Comparison of ENCODE assay signal across 29 mouse cellular contexts in the genomic region with DNA sequence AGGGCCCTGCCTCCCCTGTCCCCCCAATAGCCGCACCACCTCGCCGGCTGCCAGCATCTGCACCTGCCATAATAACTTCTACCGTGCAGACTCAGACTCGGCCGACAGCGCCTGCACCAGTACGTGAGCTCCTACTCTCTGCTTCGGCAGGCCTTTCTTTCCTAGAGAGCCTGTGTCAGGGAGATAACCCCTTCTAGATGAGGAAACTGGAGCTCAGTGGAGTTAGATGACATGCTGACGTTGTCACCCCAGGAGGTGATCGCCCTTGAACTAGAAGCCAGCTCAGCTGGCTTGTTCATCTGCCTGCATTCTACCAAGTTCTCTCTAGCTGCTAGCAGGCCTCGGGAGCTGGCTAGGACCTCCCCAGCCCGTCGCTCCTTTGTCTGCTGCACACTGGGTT. TPM values are rescaled to one million over a fixed set of nuclear protein-coding genes. Genes with fewer than 3 reads are reported as not detected.
DNase-seq lines count a peak whose midpoint lies in the region; ATAC-seq and TF ChIP-seq lines count a peak whose summit lies in the region.
"Had no signal": no experiment of that assay in that cellular context is flagged by ENCODE, and none has a peak within 500 bp of the region (broad histone marks: within the 10 kb centered on the region; RNA-seq: fewer than 3 reads in every experiment).

No protein-coding gene starts in this region.

- no peak for TF ChIP-seq CTCF in liver, postnatal 0 days (IDR thresholded peaks at IDR 0.05; ENCODE audit: low read depth)

- WGBS in forebrain, embryonic 10.5 days = 87% methylated on average over 14 of the region's 14 CpGs
- WGBS in forebrain, embryonic 16.5 days = 84% methylated on average over 14 of the region's 14 CpGs
- 66% methylated on average over 14 of the region's 14 CpGs for WGBS in heart, embryonic 13.5 days
- 86% methylated on average over 14 of the region's 14 CpGs for WGBS in limb, embryonic 12.5 days
- 66% methylated on average over 14 of the region's 14 CpGs for WGBS in liver, postnatal 0 days (ENCODE audit: insufficient replicate concordance)

- no peaks in the 10 kb centered on the region for H3K9me3 ChIP-seq in forebrain, embryonic 10.5 days
- no peaks in the 10 kb centered on the region for H3K9me3 ChIP-seq in forebrain, embryonic 16.5 days (ENCODE audit: control insufficient read depth, low read length)
- no peaks in the 10 kb centered on the region for H3K9me3 ChIP-seq in heart, embryonic 13.5 days
- no peaks in the 10 kb centered on the region for H3K9me3 ChIP-seq in limb, embryonic 12.5 days
- H3K9me3 ChIP-seq in liver, postnatal 0 days (ENCODE audit: low read length) = no peaks in the 10 kb centered on the region
- H3K9me3 ChIP-seq: embryonic facial prominence, embryonic 15.5 days; forebrain, embryonic 12.5 days; forebrain, embryonic 15.5 days; G1E; heart, embryonic 15.5 days had no signal

- no peak overlapping the region for H3K4me2 ChIP-seq in forebrain, embryonic 16.5 days (ENCODE audit: low read length)
- no peak overlapping the region for H3K4me2 ChIP-seq in heart, embryonic 13.5 days
- no peak overlapping the region for H3K4me2 ChIP-seq in limb, embryonic 12.5 days
- H3K4me2 ChIP-seq in liver, postnatal 0 days (ENCODE audit: low read depth, low read length) = no peak overlapping the region
- H3K4me2 ChIP-seq: embryonic facial prominence, embryonic 15.5 days; forebrain, embryonic 12.5 days; forebrain, embryonic 15.5 days; heart, embryonic 15.5 days; hindbrain, embryonic 14.5 days had no signal

- H3K27me3 ChIP-seq in forebrain, embryonic 10.5 days (ENCODE audit: poor library complexity, severe bottlenecking) = peaks cover 23% of the 10 kb centered on the region
- no peaks in the 10 kb centered on the region for H3K27me3 ChIP-seq in forebrain, embryonic 16.5 days (replicated peaks; ENCODE audit: control insufficient read depth, insufficient read depth, low read length)
- H3K27me3 ChIP-seq in heart, embryonic 13.5 days (replicated peaks) = no peaks in the 10 kb centered on the region
- H3K27me3 ChIP-seq in limb, embryonic 12.5 days = no peaks in the 10 kb centered on the region
- H3K27me3 ChIP-seq in liver, postnatal 0 days (ENCODE audit: insufficient read depth, low read length) = no peaks in the 10 kb centered on the region
- H3K27me3 ChIP-seq: CH12.LX; embryonic facial prominence, embryonic 15.5 days; forebrain, embryonic 12.5 days; forebrain, embryonic 15.5 days; heart, embryonic 15.5 days had no signal

- H3K9ac ChIP-seq in forebrain, embryonic 16.5 days (replicated peaks; ENCODE audit: low read depth, low read length) = no peak overlapping the region
- no peak overlapping the region for H3K9ac ChIP-seq in heart, embryonic 13.5 days
- no peak overlapping the region for H3K9ac ChIP-seq in limb, embryonic 12.5 days (replicated peaks)
- no peak overlapping the region for H3K9ac ChIP-seq in liver, postnatal 0 days (replicated peaks)
- H3K9ac ChIP-seq: embryonic facial prominence, embryonic 15.5 days; forebrain, embryonic 12.5 days; forebrain, embryonic 15.5 days; heart, embryonic 15.5 days; hindbrain, embryonic 14.5 days had no signal

- peaks cover 91% of the 10 kb centered on the region for H3K36me3 ChIP-seq in forebrain, embryonic 10.5 days (replicated peaks)
- 0 out of 2 replicates have a peak, but pooled peaks cover 6% of the 10 kb centered on the region for H3K36me3 ChIP-seq in forebrain, embryonic 16.5 days (ENCODE audit: control insufficient read depth, insufficient read depth)
- H3K36me3 ChIP-seq in heart, embryonic 13.5 days = peaks cover 77% of the 10 kb centered on the region
- peaks cover 99% of the 10 kb centered on the region for H3K36me3 ChIP-seq in limb, embryonic 12.5 days
- H3K36me3 ChIP-seq in liver, postnatal 0 days (replicated peaks; ENCODE audit: insufficient read depth, low read length) = no peaks in the 10 kb centered on the region
- H3K36me3 ChIP-seq: G1E had no signal

- TF ChIP-seq EP300 in liver, postnatal 0 days (IDR thresholded peaks at IDR 0.05; ENCODE audit: low read depth) = no peak

- peak overlapping the region; percentile 48; the same call in 1 of the 2 replicates for H3K27ac ChIP-seq in forebrain, embryonic 10.5 days
- H3K27ac ChIP-seq in forebrain, embryonic 16.5 days (ENCODE audit: low read length) = no peak overlapping the region
- 0 out of 2 replicates have a peak overlapping the region, but pooled peaks have one; percentile 88 for H3K27ac ChIP-seq in heart, embryonic 13.5 days (replicated peaks)
- peak overlapping the region; percentile 35; the same call in 1 of the 2 replicates for H3K27ac ChIP-seq in limb, embryonic 12.5 days
- H3K27ac ChIP-seq in liver, postnatal 0 days (ENCODE audit: low read depth) = no peak overlapping the region
- H3K27ac ChIP-seq: embryonic facial prominence, embryonic 15.5 days; forebrain, embryonic 12.5 days; forebrain, embryonic 15.5 days; hindbrain, embryonic 14.5 days; hindbrain, postnatal 0 days had no signal

- peaks cover 43% of the 10 kb centered on the region for H3K4me1 ChIP-seq in forebrain, embryonic 10.5 days
- H3K4me1 ChIP-seq in forebrain, embryonic 16.5 days (replicated peaks; ENCODE audit: control insufficient read depth, insufficient read depth, low read length) = peaks cover 6% of the 10 kb centered on the region
- H3K4me1 ChIP-seq in heart, embryonic 13.5 days = peaks cover 61% of the 10 kb centered on the region
- peaks cover 41% of the 10 kb centered on the region for H3K4me1 ChIP-seq in limb, embryonic 12.5 days (replicated peaks)
- 0 out of 2 replicates have a peak, but pooled peaks cover 4% of the 10 kb centered on the region for H3K4me1 ChIP-seq in liver, postnatal 0 days (ENCODE audit: insufficient read depth)

- no peak overlapping the region for H3K4me3 ChIP-seq in forebrain, embryonic 10.5 days
- H3K4me3 ChIP-seq in forebrain, embryonic 16.5 days (replicated peaks; ENCODE audit: low read length) = no peak overlapping the region
- no peak overlapping the region for H3K4me3 ChIP-seq in heart, embryonic 13.5 days
- H3K4me3 ChIP-seq in limb, embryonic 12.5 days (replicated peaks) = no peak overlapping the region
- no peak overlapping the region for H3K4me3 ChIP-seq in liver, postnatal 0 days (ENCODE audit: low read depth, low read length)
- H3K4me3 ChIP-seq: embryonic facial prominence, embryonic 15.5 days; forebrain, embryonic 12.5 days; forebrain, embryonic 15.5 days; heart, embryonic 15.5 days had no signal

- DNase-seq in forebrain, embryonic 10.5 days (ENCODE audit: extremely low spot score, low spot score) = no peak
- DNase-seq in heart, postnatal 4 days = no peak
- DNase-seq in liver, postnatal 0 days = no peak
- DNase-seq: adrenal gland, adult 8-10 months; adrenal gland, postnatal 25 days; B cell, adult 2 months; cerebellum, adult 11-12 months; cerebellum, adult 8-10 months; cerebellum, postnatal 36 days; gastrocnemius, postnatal 10 days; gastrocnemius, postnatal 36 days; heart, postnatal 10 days; heart, postnatal 36 days; kidney, adult 18-20 months had no signal

- ATAC-seq in forebrain, embryonic 16.5 days = no peak
- no peak for ATAC-seq in heart, embryonic 13.5 days (ENCODE audit: extremely low read depth, insufficient number of reproducible peaks, low FRiP score, low TSS enrichment)
- ATAC-seq in limb, embryonic 12.5 days (ENCODE audit: insufficient number of reproducible peaks, insufficient read depth, low FRiP score, low TSS enrichment, low read depth) = no peak
- no peak for ATAC-seq in liver, postnatal 0 days
- ATAC-seq: activated CD4-positive, CD25-positive, alpha-beta regulatory T cell, adult 4 months; forebrain, embryonic 15.5 days; hindbrain, postnatal 0 days; inflammation-experienced regulatory T-cells, adult 6 months; intestine, embryonic 16.5 days had no signal

RNA-seq across cellular contexts. Expression of a gene that starts 12.7 kb away (rescaled TPM):
- polyA plus RNA-seq in forebrain, embryonic 10.5 days (2016; fragmentation: Nextera tagmentation; extraction: Ambion mirVana) = 19.7 and 19.8 TPM in 2 replicates
- polyA plus RNA-seq in forebrain, embryonic 16.5 days (2015; fragmentation: Nextera tagmentation; extraction: Ambion mirVana) = 6.5 and 7.0 TPM in 2 replicates
- polyA plus RNA-seq in heart, embryonic 13.5 days (2015; fragmentation: Nextera tagmentation; extraction: Ambion mirVana) = 15.5 and 16.9 TPM in 2 replicates
- 10 to 100 TPM; 14.3 to 14.8 TPM for total RNA-seq in heart, postnatal 4 days (2021)
- 55.4 and 62.7 TPM in 2 replicates for polyA plus RNA-seq in limb, embryonic 12.5 days (2016; fragmentation: Nextera tagmentation; extraction: Ambion mirVana)
- polyA plus RNA-seq in liver, postnatal 0 days (2015; fragmentation: Nextera tagmentation; extraction: Ambion mirVana) = 0.18 and 0.34 TPM in 2 replicates
- total RNA-seq: CH12.LX; granulocyte monocyte progenitor cell, adult 5-6 weeks had no signal
- polyA plus RNA-seq: activated CD4-positive, CD25-positive, alpha-beta regulatory T cell, adult 4 months; G1E; inflammation-experienced regulatory T-cells, adult 6 months had no signal

Comparison
In these comparisons a context has a peak if more than half of its experiments do, and no peak if none do; other contexts are left out.
1. H3K27ac ChIP-seq: peak in forebrain, embryonic 10.5 days (single experiment), heart, embryonic 13.5 days (single experiment) and limb, embryonic 12.5 days (single experiment); none in forebrain, embryonic 16.5 days (single experiment) and liver, postnatal 0 days (single experiment).